Mouse (Mus musculus): ENCODE results near the gene Cfap157.

Cfap157 gene

GRCm38 (mm10) chr2:32784048-32784681 lies at the start of gene Cfap157:
Gene Cfap157 (minus strand): TSS chr2:32784428.
- peak in 1 of 2 experiments; percentile 56 for DNase-seq (ENCODE audit: inconsistent age in 2 of 2, low spot score in 1 of 2)

- no peak for DNase-seq (ENCODE audit: inconsistent age in 2 of 2, low spot score in 1 of 2)
These were observed 44.9 kb upstream of the Cfap157 start for GRCm38 (mm10) chr2:32828979-32829676.

- no peak for DNase-seq (ENCODE audit: inconsistent age in 2 of 2, low spot score in 1 of 2)
These were observed 41.6 kb upstream of the Cfap157 start for GRCm38 (mm10) chr2:32825796-32826195.

DNA sequence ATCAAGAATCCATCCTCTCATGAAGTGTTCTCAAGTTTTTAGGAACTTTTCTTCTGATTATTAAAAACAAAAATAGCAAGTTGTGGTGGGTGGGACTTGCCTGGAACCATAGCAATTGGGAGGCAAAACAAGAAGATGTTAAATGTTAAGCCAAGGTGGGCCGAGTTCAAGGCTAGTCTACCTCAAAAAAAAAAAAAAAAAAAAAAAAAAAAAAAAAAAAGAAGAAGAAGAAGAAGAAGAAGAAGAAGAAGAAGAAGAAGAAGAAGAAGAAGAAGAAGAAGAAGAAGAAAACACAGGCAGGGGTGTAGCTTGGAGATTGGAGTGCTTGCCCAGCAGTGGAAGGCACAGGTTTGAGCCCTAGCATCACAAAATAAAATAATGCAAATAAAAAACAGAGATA lies 40.5 kb upstream of the Cfap157 start:
- no peak for DNase-seq (ENCODE audit: inconsistent age in 2 of 2, low spot score in 1 of 2)

GRCm38 (mm10) chr2:32824181-32824580 lies 40.0 kb upstream of the Cfap157 start:
- DNase-seq (ENCODE audit: inconsistent age in 2 of 2, low spot score in 1 of 2): no peak

DNA sequence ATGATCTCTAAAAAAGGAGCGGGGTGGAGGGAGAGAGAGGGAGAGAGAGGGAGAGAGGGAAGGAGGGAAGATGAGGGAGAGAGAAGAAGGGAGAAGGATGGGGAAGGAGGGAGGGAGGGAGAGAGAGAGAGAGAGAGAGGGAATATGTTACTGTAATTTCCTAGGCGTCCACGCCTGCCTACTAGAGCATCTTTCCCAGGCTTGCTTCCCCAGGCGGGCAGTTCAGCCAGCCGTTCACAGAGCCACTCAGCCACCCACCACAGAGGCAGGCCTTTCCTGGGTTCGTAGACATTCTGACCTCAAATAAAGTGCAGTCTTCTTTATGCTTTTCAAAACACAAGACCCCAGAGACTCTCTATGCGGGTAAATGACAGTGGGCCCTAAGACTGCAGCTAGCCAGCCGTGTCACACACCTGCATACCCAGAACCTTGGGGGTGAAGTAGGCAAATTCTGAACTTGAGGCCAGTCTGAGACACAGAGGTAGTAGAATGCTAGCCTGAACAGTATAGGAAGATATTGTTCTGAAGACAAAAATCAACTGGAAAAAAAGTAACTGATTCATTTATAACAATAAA lies 39.4 kb upstream of the Cfap157 start:
- DNase-seq (ENCODE audit: inconsistent age in 2 of 2, low spot score in 1 of 2): no peak

GRCm38 (mm10) chr2:32823153-32823552 lies 38.9 kb upstream of the Cfap157 start:
- DNase-seq (ENCODE audit: inconsistent age in 2 of 2, low spot score in 1 of 2): no peak

DNA sequence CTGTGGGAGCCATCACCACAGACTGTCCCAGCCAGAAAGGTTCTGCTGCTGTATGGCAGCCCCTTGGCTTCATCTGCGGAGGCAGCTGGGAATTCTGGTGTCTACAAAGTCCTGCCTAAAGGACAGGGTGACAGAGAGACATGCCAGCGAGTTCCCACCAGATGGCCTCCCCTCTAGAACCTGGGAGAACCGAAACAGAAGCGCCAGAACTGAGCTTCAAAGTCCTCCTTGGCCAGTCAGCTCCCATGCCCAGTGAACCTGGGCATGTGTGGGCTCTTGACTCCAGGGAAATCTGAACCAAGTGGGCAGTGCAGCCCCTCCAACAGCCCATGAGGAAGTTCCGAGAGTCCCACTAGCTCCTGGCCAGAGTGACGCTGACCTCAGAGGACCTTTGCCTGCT lies 38.4 kb upstream of the Cfap157 start:
- no peak for DNase-seq (ENCODE audit: inconsistent age in 2 of 2, low spot score in 1 of 2)

DNA sequence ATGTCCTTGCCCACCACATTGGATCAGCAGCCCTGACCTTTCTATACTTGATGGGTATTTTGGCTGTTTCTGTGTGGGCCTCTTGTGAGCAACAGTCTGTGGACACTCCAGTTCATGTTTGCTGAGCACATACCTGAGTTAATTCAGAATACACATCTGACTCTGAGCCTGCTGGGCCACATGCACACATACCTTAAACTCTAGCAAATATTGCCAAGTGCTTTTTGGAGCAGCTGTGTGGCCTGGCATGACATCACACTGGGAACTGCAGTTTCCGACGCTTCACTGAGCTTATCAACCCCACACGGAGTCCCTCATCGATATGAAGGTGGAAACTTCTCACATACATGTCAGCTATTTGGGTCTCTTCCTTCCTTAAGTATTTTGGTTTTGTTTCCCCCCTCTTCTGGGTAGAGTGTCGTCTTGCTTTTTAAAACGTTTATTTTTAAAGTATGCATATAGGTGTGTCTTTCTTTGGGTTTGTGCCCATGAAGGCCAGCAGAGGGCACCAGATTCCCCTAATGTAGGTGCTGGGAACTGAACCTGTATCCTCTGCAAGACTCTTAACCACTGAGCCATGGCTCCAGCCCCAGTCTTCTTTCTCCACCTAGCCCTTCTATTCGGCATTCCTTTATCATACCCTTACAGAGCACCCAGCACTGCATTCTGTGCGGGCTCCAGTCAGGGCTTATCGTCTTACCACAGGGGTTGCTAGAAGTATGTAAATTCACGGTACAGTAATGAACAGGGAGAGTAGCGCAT lies 37.0 kb upstream of the Cfap157 start:
- peak; percentile 33 to 77 for DNase-seq (ENCODE audit: inconsistent age in 2 of 2, low spot score in 1 of 2)

GRCm38 (mm10) chr2:32818208-32818607 lies 34.0 kb upstream of the Cfap157 start:
- no peak for DNase-seq (ENCODE audit: inconsistent age in 2 of 2, low spot score in 1 of 2)

DNA sequence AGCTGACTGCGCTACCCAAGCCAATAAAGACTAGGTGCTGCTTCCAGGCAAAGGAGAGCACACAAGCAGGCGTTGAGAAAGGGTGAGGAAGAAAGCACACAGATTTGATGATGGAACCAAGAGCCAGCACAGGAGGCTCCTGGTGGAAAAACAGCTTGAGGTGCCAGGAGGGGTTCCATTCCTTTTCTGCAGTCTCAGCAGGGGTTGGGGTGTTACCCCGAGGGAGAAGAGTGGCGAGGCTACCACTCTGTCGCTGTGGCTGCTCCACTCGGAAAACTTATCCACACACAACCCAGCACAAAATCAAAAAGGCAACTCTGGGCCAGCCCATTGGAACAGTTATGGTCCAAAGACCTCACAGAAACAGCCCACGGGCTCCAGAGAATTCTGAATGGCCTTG lies 33.4 kb upstream of the Cfap157 start:
- no peak for DNase-seq (ENCODE audit: inconsistent age in 2 of 2, low spot score in 1 of 2)

DNA sequence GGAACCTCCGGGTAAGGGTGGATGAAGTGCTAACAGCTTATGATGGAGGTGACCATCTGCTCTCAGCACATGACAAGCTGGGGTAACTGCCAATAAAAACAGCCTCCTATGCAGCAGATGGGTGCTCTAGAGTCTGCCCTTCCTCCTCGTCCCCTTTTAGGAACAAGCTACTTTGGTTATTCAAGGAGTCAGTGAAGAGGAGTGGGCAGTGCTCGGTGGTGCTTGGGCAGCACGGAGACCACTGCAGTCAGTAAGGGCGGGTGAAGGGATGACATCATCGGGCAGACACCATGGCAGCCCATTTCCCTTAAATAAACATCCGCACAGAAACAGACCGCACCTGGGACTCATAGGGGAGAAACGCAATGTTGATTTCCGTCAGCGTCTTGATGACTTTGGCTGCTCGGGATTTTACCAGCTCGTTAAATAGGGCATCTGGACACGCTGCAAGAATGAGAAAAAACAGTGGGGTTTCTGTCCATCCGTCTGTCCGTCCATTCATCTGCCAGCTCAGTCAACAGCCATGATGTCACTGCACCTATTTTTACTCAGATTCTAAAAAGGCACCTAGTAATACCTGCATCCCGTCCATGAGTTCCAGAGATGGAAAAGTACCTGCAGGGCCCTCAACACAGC lies 32.8 kb upstream of the Cfap157 start:
- no peak for DNase-seq (ENCODE audit: inconsistent age in 2 of 2, low spot score in 1 of 2)

GRCm38 (mm10) chr2:32816497-32816896 lies 32.3 kb upstream of the Cfap157 start:
- DNase-seq (ENCODE audit: inconsistent age in 2 of 2, low spot score in 1 of 2): no peak

DNA sequence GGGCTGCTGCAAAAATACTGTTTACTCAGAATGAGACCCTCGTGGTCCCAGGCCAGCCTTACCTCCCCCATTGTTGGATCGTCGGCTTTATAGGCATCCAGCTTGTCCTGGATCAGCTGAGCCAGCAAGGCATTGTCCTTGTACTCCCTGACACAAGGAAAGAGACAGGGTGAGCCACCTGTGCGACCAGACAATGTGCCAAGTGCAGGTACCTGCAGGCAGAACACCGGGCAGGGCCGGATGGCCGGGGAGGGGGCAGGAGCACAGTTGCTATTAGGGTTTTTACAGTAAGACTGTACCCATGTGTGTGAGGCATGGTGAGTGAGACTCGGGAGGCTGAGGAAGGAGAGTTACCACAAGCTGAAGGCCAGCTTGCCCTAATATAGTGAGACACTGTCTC lies 27.7 kb upstream of the Cfap157 start:
- no peak for DNase-seq (ENCODE audit: inconsistent age in 2 of 2, low spot score in 1 of 2)

DNA sequence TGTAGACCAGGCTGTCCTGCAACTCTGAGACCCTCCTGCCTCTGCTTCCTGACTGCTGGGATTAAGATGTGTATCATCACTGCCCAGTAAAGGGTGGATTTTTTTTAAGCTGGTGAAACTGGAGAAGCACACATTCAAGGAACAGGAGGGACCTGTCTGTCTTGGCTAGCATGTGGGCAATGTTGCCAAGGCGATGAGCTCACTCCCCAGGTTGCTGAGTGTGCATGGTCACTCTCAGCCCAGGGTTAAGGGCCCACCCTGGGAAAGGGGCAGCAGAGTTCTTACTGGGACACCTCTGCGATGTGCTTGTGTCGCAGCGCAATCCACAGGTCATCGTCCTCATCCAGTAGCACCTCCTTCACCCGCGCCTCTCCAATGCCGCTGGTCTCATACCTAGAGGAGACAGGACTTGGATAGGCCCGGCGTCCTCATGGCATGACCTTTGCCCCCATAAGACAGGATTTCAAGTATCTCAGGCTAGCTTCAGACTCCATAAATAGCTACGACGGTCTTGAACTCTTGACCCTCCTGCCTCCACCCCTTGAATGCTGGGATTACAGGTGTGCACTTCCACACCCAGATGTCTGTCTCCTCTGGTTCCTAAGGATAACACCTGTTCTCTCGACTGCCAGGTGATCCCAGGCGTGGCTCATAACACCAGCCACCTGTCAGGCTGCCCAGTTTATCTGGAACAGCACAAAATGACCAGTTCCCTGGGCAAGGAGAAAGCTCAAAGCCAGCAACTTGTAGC lies 24.8 kb upstream of the Cfap157 start:
- DNase-seq (ENCODE audit: inconsistent age in 2 of 2, low spot score in 1 of 2): no peak

- DNase-seq (ENCODE audit: inconsistent age in 2 of 2, low spot score in 1 of 2): no peak
These were observed 14.2 kb upstream of the Cfap157 start for GRCm38 (mm10) chr2:32798251-32798962.

DNA sequence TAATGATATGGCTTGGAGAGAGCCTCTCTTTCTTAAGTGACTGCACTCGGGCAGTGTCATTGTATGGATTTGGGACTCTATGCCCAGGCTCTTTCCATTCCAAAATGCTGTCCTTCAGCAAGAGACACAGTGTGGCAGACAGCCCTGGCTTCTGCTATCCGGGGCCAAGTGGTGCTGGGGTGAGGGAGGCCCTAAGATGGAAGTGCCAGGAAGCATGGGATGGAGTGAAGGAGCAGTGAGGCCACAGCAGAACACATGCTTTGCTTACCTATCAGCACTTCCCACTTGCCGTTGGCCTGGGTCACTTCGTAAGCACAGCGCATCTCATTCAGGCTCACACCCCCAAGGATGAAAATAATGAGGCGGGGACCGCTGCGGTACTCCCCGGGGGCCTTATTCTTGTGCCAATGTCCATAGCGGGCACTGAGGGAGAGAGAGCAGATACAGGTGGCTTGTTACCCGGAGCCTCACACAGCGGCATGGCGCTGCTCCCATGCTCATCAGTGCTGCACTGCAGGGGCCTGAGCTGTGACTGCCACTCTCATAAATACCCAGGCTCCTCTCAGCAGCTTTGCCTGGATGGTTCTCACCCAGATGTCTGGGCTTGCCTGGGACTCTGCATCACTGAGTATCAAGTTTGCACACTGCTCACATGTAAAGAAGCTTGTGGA lies 11.7 kb upstream of the Cfap157 start:
- DNase-seq (ENCODE audit: inconsistent age in 2 of 2, low spot score in 1 of 2): no peak

DNA sequence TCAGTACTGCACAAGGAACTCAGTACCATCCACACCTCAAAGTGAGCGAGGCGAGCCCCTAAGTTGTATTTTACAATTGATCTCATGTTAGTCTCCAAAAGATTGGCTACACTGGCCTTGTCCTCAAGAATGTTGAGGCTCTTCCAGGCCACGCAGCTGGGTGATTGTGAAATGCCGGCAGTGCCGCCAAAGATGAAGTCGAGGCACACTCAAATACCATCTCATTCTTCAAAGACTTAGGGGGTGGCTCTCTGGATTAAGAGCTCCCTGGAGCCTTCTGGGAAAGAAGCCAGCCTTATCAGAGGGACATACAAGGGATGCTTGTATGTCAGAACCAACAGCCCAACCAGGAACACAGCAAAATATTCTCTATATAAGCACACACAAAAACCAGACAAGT lies 7.1 kb upstream of the Cfap157 start:
- DNase-seq (ENCODE audit: inconsistent age in 2 of 2, low spot score in 1 of 2): peak; percentile 26 to 70

DNA sequence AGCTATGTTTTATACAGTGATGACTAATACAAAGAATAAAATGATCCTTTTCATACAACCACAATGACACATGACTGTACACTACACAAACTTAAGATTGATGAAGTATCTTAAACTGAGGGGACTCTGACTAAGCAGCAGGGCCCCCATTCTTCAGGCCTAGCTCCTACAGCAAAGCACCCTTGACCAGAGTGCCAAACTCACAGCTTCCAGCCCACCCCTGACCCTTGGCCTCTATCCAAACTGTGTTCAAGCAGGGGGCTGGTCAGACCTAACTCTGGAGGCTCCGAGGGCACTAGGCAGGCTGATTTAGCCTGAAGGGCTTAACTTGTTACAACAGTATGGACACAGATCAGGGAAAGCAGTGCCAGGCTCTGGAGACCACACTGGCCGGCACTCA lies 4.4 kb upstream of the Cfap157 start:
- no peak for DNase-seq (ENCODE audit: inconsistent age in 2 of 2, low spot score in 1 of 2)
